Mouse (Mus musculus) E14TG2a.4 (cell line): ENCODE measurements around the gene Cd1d1.

Experiments used
- CTCF ChIP-seq: conservative IDR thresholded peaks from 2 replicates; pipeline ENCODE4 v1.5.1; 2014; ENCODE audit warnings: low read length
- POU5F1 ChIP-seq: IDR thresholded peaks from 2 replicates; pipeline ENCODE4 v1.6.1; 2014; ENCODE audit warnings: low read length, borderline replicate concordance

GRCm38 (mm10) chr3:86975150-86975549 lies 24.1 kb downstream of the Cd1d1 start:
- TF ChIP-seq CTCF (no peak), POU5F1 (no peak)
